Mouse (Mus musculus): ENCODE measurements around the gene Stap2. TPM values are rescaled to one million over a fixed set of nuclear protein-coding genes. Genes with fewer than 3 reads are reported as not detected.

The Stap2 gene
- polyA plus RNA-seq, 1 experiment, result 18.4 TPM

DNA sequence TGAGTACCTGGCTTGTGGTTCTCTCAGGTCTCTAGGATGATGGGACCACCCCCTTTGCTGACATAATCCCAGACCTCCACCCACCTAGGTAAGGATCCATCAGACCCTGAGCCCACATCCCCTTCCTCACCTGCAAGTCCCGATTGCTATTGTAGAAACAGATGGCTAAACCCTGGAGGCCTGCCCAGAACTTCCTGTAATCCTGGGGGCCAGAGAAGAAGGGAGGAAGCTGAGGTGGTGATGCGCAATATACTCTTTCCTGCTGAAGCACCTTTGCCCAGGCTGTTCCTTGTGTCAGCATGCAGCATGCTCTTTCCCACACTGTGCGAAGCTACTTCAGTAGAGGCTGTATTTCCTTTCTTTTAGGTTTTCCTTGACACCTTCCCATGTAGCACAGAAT, 2.4 kb downstream of the Stap2 start:
- peaks cover 2% of the 10 kb centered on the region; the same call in 1 of the 2 replicates for H3K27me3 ChIP-seq (ENCODE audit: control insufficient read depth, insufficient read depth, low read length)
- TF ChIP-seq POLR2A (IDR thresholded peaks at IDR 0.05; ENCODE audit: control insufficient read depth, low read depth, low read length) (no peak), CTCF (IDR thresholded peaks at IDR 0.05; ENCODE audit: control insufficient read depth, insufficient read depth, insufficient replicate concordance, low read depth, low read length) (no peak)
- H3K4me1 ChIP-seq (ENCODE audit: control insufficient read depth, insufficient read depth, low read length), result peaks cover 23% of the 10 kb centered on the region
- no peaks in the 10 kb centered on the region for H3K36me3 ChIP-seq (ENCODE audit: control insufficient read depth, insufficient read depth, low read length)
- no peak overlapping the region for H3K27ac ChIP-seq (ENCODE audit: control insufficient read depth, insufficient read depth, low read depth, low read length)
- H3K4me3 ChIP-seq (ENCODE audit: control insufficient read depth, low read depth, low read length), result no peak overlapping the region

DNA sequence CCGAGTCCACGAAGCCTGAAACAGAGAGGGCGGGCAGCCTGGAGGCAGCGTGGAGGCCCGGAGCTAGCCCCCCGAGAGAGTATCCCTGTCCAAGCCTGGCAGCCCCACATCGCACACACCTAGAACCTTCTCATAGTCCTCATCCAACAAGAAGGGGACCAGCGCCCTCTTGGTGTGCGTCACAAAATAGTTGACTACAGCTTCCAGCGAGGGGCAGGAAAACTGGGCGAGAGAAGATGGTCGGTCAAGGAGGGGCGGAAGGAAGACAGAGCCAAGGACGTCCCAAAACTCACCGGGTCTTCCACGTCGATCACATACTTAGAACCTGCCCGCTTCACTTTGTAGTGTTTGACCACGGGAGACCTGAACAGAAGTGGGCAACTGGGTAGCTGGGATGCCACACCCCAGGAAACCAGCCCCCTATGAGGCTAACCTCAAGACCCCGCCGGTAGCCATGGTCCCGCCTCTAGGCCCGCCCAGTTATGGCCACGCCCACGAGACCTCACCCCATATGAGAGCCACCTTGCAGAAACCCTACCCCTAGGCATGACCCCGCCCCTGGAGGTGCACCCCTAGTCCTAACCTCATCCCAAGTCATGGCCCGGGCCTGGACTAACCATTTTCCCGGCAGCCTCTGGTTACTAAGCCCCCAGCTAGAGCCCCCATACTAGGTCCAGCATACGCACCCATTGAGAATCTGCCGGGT, 5.4 kb downstream of the Stap2 start:
- Histone ChIP-seq H3K27ac (ENCODE audit: control insufficient read depth, insufficient read depth, low read depth, low read length) (no peak overlapping the region), H3K4me3 (ENCODE audit: control insufficient read depth, low read depth, low read length) (peak overlapping the region; percentile 74), H3K27me3 (ENCODE audit: control insufficient read depth, insufficient read depth, low read length) (peaks cover 2% of the 10 kb centered on the region; the same call in 1 of the 2 replicates), H3K4me1 (ENCODE audit: control insufficient read depth, insufficient read depth, low read length) (peaks cover 10% of the 10 kb centered on the region), H3K36me3 (ENCODE audit: control insufficient read depth, insufficient read depth, low read length) (no peaks in the 10 kb centered on the region)
- TF ChIP-seq POLR2A (IDR thresholded peaks at IDR 0.05; ENCODE audit: control insufficient read depth, low read depth, low read length), result 0 out of 2 replicates have a peak, but pooled peaks have one; percentile 21
- TF ChIP-seq CTCF (IDR thresholded peaks at IDR 0.05; ENCODE audit: control insufficient read depth, insufficient read depth, insufficient replicate concordance, low read depth, low read length), result no peak

DNA sequence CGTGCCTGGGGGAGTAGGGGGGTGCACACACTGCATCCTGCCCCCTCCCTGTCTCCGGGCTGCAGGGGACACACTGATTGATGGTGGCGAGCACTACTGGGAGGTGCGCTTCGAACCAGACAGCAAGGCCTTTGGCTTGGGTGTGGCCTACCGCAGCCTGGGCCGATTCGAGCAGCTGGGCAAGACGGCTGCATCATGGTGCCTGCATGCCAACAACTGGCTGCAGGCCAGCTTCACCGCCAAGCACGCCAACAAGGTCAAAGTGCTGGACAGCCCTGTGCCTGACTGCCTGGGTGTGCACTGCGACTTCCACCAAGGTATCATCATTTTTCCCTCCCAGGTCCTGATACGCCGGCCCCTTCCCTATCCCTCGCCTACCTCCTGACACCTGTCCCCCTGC, 9.4 kb downstream of the Stap2 start:
- Histone ChIP-seq H3K27ac (ENCODE audit: control insufficient read depth, insufficient read depth, low read depth, low read length) (no peak overlapping the region), H3K27me3 (ENCODE audit: control insufficient read depth, insufficient read depth, low read length) (peaks cover 2% of the 10 kb centered on the region; the same call in 1 of the 2 replicates), H3K4me1 (ENCODE audit: control insufficient read depth, insufficient read depth, low read length) (peaks cover 10% of the 10 kb centered on the region), H3K36me3 (ENCODE audit: control insufficient read depth, insufficient read depth, low read length) (no peaks in the 10 kb centered on the region), H3K4me3 (ENCODE audit: control insufficient read depth, low read depth, low read length) (no peak overlapping the region)
- TF ChIP-seq POLR2A (IDR thresholded peaks at IDR 0.05; ENCODE audit: control insufficient read depth, low read depth, low read length) (no peak), CTCF (IDR thresholded peaks at IDR 0.05; ENCODE audit: control insufficient read depth, insufficient read depth, insufficient replicate concordance, low read depth, low read length) (no peak)

DNA sequence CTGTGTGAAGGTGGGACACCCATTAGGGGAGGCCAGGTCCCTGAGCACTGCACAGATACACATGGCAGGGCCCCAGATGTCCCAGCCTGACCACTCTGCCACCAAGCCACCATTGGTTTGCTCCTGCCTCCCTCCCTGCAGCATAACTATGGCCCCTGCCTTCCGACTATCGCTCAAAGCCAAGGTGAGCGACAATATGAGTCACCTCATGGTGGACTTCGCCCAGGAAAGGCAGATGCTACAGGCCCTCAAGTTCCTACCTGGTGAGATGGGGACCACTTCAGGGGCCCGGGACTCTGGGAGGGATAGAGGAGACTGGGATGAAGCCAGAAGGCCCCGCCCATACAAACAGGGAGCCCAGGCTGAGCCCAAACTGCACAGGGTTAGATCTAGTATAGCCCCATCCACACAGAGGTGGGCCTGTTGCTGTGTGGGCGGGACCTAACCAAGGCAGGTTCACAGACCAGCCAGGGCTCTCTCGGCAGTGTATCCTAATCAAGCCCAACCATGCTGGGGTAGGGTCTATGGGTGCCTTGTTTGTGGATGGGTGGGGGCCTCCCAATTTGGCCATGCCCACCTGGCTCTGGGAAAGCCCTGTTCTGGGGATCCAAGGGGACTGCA, 15.0 kb downstream of the Stap2 start:
- H3K36me3 ChIP-seq (ENCODE audit: control insufficient read depth, insufficient read depth, low read length), result no peaks in the 10 kb centered on the region
- H3K4me1 ChIP-seq (ENCODE audit: control insufficient read depth, insufficient read depth, low read length), result peaks cover 3% of the 10 kb centered on the region; the same call in 1 of the 2 replicates
- H3K27me3 ChIP-seq (ENCODE audit: control insufficient read depth, insufficient read depth, low read length), result no peaks in the 10 kb centered on the region
- no peak overlapping the region for H3K27ac ChIP-seq (ENCODE audit: control insufficient read depth, insufficient read depth, low read depth, low read length)
- TF ChIP-seq POLR2A (IDR thresholded peaks at IDR 0.05; ENCODE audit: control insufficient read depth, low read depth, low read length) (no peak), CTCF (IDR thresholded peaks at IDR 0.05; ENCODE audit: control insufficient read depth, insufficient read depth, insufficient replicate concordance, low read depth, low read length) (no peak)
- no peak overlapping the region for H3K4me3 ChIP-seq (ENCODE audit: control insufficient read depth, low read depth, low read length)

DNA sequence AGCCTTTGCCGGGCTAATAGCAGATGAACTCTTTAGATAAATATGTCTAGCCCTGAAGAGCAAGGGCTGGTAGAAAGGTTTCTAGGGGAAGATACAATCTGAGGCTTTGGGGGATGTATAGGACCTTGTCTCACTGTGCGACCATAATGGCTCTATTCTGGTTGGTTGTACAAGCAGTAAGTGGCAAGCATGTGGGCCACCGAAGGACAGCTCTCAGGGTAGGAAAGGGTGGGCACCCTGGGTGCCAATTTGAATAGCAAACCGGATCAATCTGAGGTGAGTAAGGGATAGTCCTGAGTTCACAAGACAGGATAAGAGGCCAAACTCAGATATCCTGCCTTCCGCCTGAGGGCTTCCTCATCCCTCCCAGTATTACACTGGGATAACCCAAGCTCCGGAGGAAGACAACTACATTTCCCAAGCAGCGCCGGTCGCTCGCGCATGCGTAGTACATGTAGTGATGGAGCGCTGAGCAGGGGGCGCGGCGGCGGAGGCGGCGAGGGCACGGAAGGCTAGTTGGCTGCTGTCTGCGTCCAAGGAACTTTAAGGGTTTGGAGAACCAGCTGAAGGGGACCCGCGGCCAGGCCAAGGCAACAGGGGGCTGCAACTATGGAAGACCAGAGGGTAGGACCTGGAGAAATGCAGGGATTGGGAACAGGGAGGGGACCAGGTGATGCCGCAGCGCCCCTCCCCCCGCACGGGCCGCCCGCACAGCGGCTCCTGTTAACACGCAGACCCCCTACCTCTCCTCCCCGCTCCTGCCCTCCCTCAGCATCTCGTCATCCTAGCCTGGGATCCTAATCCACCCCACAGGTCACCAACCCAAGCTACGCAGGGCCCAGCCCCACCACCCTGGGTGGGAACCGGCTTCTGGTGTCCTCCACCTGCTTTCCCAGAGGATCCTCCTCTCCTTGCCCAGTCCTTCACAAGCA, 19.1 kb downstream of the Stap2 start, which contains the start of gene Fsd1:
TSS of gene Fsd1 (plus strand) at position 480 of the 932 bp plus-strand sequence.
- TF ChIP-seq CTCF (IDR thresholded peaks at IDR 0.05; ENCODE audit: control insufficient read depth, insufficient read depth, insufficient replicate concordance, low read depth, low read length), result no peak
- TF ChIP-seq POLR2A (IDR thresholded peaks at IDR 0.05; ENCODE audit: control insufficient read depth, low read depth, low read length), result no peak
- Histone ChIP-seq H3K36me3 (ENCODE audit: control insufficient read depth, insufficient read depth, low read length) (no peaks in the 10 kb centered on the region), H3K4me1 (ENCODE audit: control insufficient read depth, insufficient read depth, low read length) (peaks cover 3% of the 10 kb centered on the region; the same call in 1 of the 2 replicates), H3K27ac (ENCODE audit: control insufficient read depth, insufficient read depth, low read depth, low read length) (no peak within 1 kb of the TSS), H3K4me3 (ENCODE audit: control insufficient read depth, low read depth, low read length) (peak within 1 kb of the TSS; percentile 75), H3K27me3 (ENCODE audit: control insufficient read depth, insufficient read depth, low read length) (no peaks in the 10 kb centered on the region)

DNA sequence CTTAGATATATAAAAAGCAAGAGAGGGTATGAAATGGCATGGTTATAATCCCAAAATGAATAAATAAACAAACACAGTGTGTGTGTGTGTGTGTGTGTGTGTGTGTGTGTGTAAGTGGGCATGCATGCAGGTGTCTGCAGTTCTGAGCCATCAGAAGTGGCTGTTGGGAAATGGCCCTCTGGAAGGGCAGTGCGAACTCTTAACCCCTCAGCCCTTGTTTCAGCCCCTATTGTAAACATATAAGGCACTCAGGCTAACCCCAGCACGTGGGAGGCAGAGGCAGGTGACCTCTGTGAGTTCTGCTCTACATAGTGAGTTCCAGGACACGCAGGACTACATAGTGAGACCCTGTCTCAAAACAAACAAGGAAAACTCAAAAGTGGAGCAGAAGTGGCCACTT, 28.1 kb downstream of the Stap2 start:
- no peaks in the 10 kb centered on the region for H3K27me3 ChIP-seq (ENCODE audit: control insufficient read depth, insufficient read depth, low read length)
- H3K4me3 ChIP-seq (ENCODE audit: control insufficient read depth, low read depth, low read length), result no peak overlapping the region
- no peak overlapping the region for H3K27ac ChIP-seq (ENCODE audit: control insufficient read depth, insufficient read depth, low read depth, low read length)
- H3K36me3 ChIP-seq (ENCODE audit: control insufficient read depth, insufficient read depth, low read length), result no peaks in the 10 kb centered on the region
- no peak for TF ChIP-seq CTCF (IDR thresholded peaks at IDR 0.05; ENCODE audit: control insufficient read depth, insufficient read depth, insufficient replicate concordance, low read depth, low read length)
- TF ChIP-seq POLR2A (IDR thresholded peaks at IDR 0.05; ENCODE audit: control insufficient read depth, low read depth, low read length), result no peak
- H3K4me1 ChIP-seq (ENCODE audit: control insufficient read depth, insufficient read depth, low read length), result no peaks in the 10 kb centered on the region; the same call in 1 of the 2 replicates

Measured in testis, adult 2 months (tissue).